Mouse (Mus musculus) left cerebral cortex, adult 6 months (tissue): ENCODE results near the gene Rnf6. TPM values are rescaled to one million over a fixed set of nuclear protein-coding genes. Genes with fewer than 3 reads are reported as not detected.

Source experiments
- long read RNA-seq, 2 experiments: library from polyadenylated mRNA; unstranded; transcript quantifications; one replicate each; pipeline ENCODE4 v2.0.0; 2019 to 2020
- polyA plus RNA-seq: library from polyadenylated mRNA; unstranded; fragments of <200 nt; fragmentation: Nextera tagmentation; gene quantifications from 2 replicates; pipeline ENCODE4 v1.2.3, GENCODE M21; 2021

Gene Rnf6
- polyA plus RNA-seq: 30.8 and 37.7 TPM in 2 replicates
- long read RNA-seq, experiment 1, transcript Rnf6-201 (5 exons, 2,388 nt): minor isoform, 19 of 216 reads
- long read RNA-seq, experiment 1, transcript Rnf6-208 (5 exons, 3,276 nt): minor isoform, 21 of 216 reads
- long read RNA-seq, experiment 1, transcript Rnf6-206 (5 exons, 3,452 nt): major isoform, 115 of 216 reads
- long read RNA-seq, experiment 1, partial matches to known transcripts: 45 of 216 reads
- long read RNA-seq, experiment 1, other reads (novel, unspliced or antisense): 16 of 216 reads
- long read RNA-seq, experiment 2, transcript Rnf6-208 (5 exons, 3,276 nt): minor isoform, 8 of 75 reads
- long read RNA-seq, experiment 2, transcript Rnf6-206 (5 exons, 3,452 nt): major isoform, 19 of 75 reads
- long read RNA-seq, experiment 2, partial matches to known transcripts: 18 of 75 reads
- long read RNA-seq, experiment 2, other reads (novel, unspliced or antisense): 25 of 75 reads

GRCm38 (mm10) chr5:146220879-146221714, at the start of gene Rnf6:
TSS of gene Rnf6 (minus strand) at chr5:146221555.

GRCm38 (mm10) chr5:146230864-146231654, 9.7 kb upstream of the Rnf6 start, which contains the start of gene Cdk8:
TSS of gene Cdk8 (plus strand) at chr5:146231230.

GRCm38 (mm10) chr5:146185204-146185603, 36.2 kb downstream of the Rnf6 start, which contains the start of gene 1700001J03Rik:
TSS of gene 1700001J03Rik (minus strand) at chr5:146185304.

GRCm38 (mm10) chr5:146170621-146171020, 50.7 kb downstream of the Rnf6 start, which contains the start of gene Gm6309:
TSS of gene Gm6309 (minus strand) at chr5:146170721.

GRCm38 (mm10) chr5:146160439-146160838, 60.9 kb downstream of the Rnf6 start, which contains the start of gene Gm5565:
TSS of gene Gm5565 (minus strand) at chr5:146160539.

Other genes starting within 250 kb of the Rnf6 start
- not detected in 2 replicates for gene Cyp3a25, start 211.9 kb downstream of the Rnf6 start, polyA plus RNA-seq
- gene Cyp3a59, start 142.3 kb downstream of the Rnf6 start, polyA plus RNA-seq: not detected in 2 replicates
- not detected in 2 replicates for gene Gm5565, start 61.0 kb downstream of the Rnf6 start, polyA plus RNA-seq
- not detected in 2 replicates for gene Gm6309, start 50.8 kb downstream of the Rnf6 start, polyA plus RNA-seq
- gene 1700001J03Rik, start 36.3 kb downstream of the Rnf6 start, polyA plus RNA-seq: not detected in 2 replicates
- gene Cdk8, start 9.7 kb upstream of the Rnf6 start, polyA plus RNA-seq: 3.1 and 6.2 TPM in 2 replicates
- gene Wasf3, start 163.4 kb upstream of the Rnf6 start, polyA plus RNA-seq: 23.4 and 47.8 TPM in 2 replicates